Mouse (Mus musculus): ENCODE measurements at regions not wholly inside any gene's neighbourhood (a gene's known extent, or its start where the extent isn't known, plus 50 kb on each side); places are given as distances from the start of the nearest gene placed in this dataset.

GRCm38 (mm10) chr14:101332015-101332414 is 131.9 kb upstream of the Prr30 start:
- no peak overlapping the region for H3K4me2 ChIP-seq
- H3K36me3 ChIP-seq = no peaks in the 10 kb centered on the region
- H3K4me1 ChIP-seq (replicated peaks) = peaks cover 8% of the 10 kb centered on the region
- H3K4me3 ChIP-seq = no peak overlapping the region
- H3K9ac ChIP-seq = no peak overlapping the region
- H3K27ac ChIP-seq = no peak overlapping the region
- no peaks in the 10 kb centered on the region for H3K9me3 ChIP-seq
- ATAC-seq (ENCODE audit: low FRiP score) = peak; percentile 70
- H3K27me3 ChIP-seq = no peaks in the 10 kb centered on the region
- 39% methylated on average over 4 of the region's 4 CpGs for WGBS

- Histone ChIP-seq H3K9me3 (no peaks in the 10 kb centered on the region), H3K27me3 (no peaks in the 10 kb centered on the region), H3K4me2 (no peak overlapping the region), H3K4me1 (replicated peaks) (peaks cover 19% of the 10 kb centered on the region), H3K4me3 (no peak overlapping the region), H3K27ac (no peak overlapping the region), H3K36me3 (no peaks in the 10 kb centered on the region), H3K9ac (no peak overlapping the region)
- WGBS = 38% methylated on average over 6 of the region's 6 CpGs
- peak; percentile 70; the same call in 1 of the 2 replicates for ATAC-seq (ENCODE audit: low FRiP score)
Observed at GRCm38 (mm10) chr14:101327421-101327820, 127.3 kb upstream of the Prr30 start.

GRCm38 (mm10) chr14:101326477-101326941 is 126.4 kb upstream of the Prr30 start:
- H3K27me3 ChIP-seq = no peaks in the 10 kb centered on the region
- H3K36me3 ChIP-seq = no peaks in the 10 kb centered on the region
- 40% methylated on average over 12 of the region's 12 CpGs for WGBS
- no peak overlapping the region for H3K9ac ChIP-seq
- H3K9me3 ChIP-seq = no peaks in the 10 kb centered on the region
- peak overlapping the region; percentile 9 for H3K27ac ChIP-seq
- no peak overlapping the region for H3K4me3 ChIP-seq
- H3K4me2 ChIP-seq = no peak overlapping the region
- H3K4me1 ChIP-seq (replicated peaks) = peaks cover 16% of the 10 kb centered on the region
- peak; percentile 51 for ATAC-seq (ENCODE audit: low FRiP score)

GRCm38 (mm10) chr14:101323361-101323760 is 123.2 kb upstream of the Prr30 start:
- 93% methylated on average over 6 of the region's 6 CpGs for WGBS
- Histone ChIP-seq H3K27me3 (no peaks in the 10 kb centered on the region), H3K4me3 (no peak overlapping the region), H3K4me1 (replicated peaks) (peaks cover 16% of the 10 kb centered on the region), H3K9ac (no peak overlapping the region), H3K4me2 (no peak overlapping the region), H3K9me3 (no peaks in the 10 kb centered on the region), H3K36me3 (no peaks in the 10 kb centered on the region), H3K27ac (no peak overlapping the region)
- no peak for ATAC-seq (ENCODE audit: low FRiP score)

GRCm38 (mm10) chr14:101307920-101308319 is 107.8 kb upstream of the Prr30 start:
- H3K4me1 ChIP-seq (replicated peaks) = no peaks in the 10 kb centered on the region
- no peak overlapping the region for H3K4me2 ChIP-seq
- no peak for ATAC-seq (ENCODE audit: low FRiP score)

GRCm38 (mm10) chr14:101304487-101305032 is 104.4 kb upstream of the Prr30 start:
- Histone ChIP-seq H3K36me3 (no peaks in the 10 kb centered on the region), H3K9ac (no peak overlapping the region), H3K27ac (no peak overlapping the region), H3K27me3 (no peaks in the 10 kb centered on the region), H3K4me2 (no peak overlapping the region), H3K4me3 (no peak overlapping the region), H3K9me3 (no peaks in the 10 kb centered on the region), H3K4me1 (replicated peaks) (no peaks in the 10 kb centered on the region)
- no peak for ATAC-seq (ENCODE audit: low FRiP score)
- whole genome bisulfite sequencing = 68% methylated on average over 4 of the region's 4 CpGs

More at GRCm38 (mm10) chr14:101307920-101308319, 107.8 kb upstream of the Prr30 start:
- Histone ChIP-seq H3K27ac (no peak overlapping the region), H3K27me3 (no peaks in the 10 kb centered on the region), H3K9ac (no peak overlapping the region), H3K9me3 (no peaks in the 10 kb centered on the region), H3K36me3 (no peaks in the 10 kb centered on the region), H3K4me3 (no peak overlapping the region)

DNA sequence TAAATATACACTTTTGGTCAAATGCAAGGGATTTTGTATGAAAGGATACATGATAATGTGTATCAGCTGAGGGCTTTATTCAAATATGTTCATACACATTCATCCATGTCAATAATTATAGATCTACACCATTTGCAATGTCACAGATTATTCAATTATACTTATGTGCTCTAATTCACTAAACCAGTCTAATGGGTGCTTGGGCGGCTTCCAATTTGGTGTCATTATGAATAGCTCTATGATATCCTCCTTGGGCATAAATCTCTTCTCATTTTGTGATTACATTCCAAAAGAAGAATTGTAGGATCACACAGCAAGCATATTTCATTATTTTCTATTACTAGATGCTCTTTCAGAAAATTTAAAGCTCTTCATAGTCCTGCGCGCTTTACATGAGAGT is 97.7 kb upstream of the Prr30 start:
- WGBS = 86% methylated on average over 3 of the region's 3 CpGs
- H3K27me3 ChIP-seq = no peaks in the 10 kb centered on the region
- ATAC-seq (ENCODE audit: low FRiP score) = no peak

GRCm38 (mm10) chr14:101294693-101295092 is 94.6 kb upstream of the Prr30 start:
- Histone ChIP-seq H3K27ac (no peak overlapping the region), H3K9ac (no peak overlapping the region), H3K27me3 (no peaks in the 10 kb centered on the region), H3K36me3 (no peaks in the 10 kb centered on the region), H3K4me1 (replicated peaks) (no peaks in the 10 kb centered on the region), H3K4me2 (no peak overlapping the region), H3K4me3 (no peak overlapping the region), H3K9me3 (no peaks in the 10 kb centered on the region)
- peak; percentile 24; the same call in 1 of the 2 replicates for ATAC-seq (ENCODE audit: low FRiP score)
- 33% methylated on average over 7 of the region's 7 CpGs for WGBS

More for the DNA sequence above, 97.7 kb upstream of the Prr30 start:
- Histone ChIP-seq H3K4me2 (no peak overlapping the region), H3K4me1 (replicated peaks) (no peaks in the 10 kb centered on the region), H3K9ac (no peak overlapping the region), H3K4me3 (no peak overlapping the region), H3K27ac (no peak overlapping the region), H3K36me3 (no peaks in the 10 kb centered on the region), H3K9me3 (no peaks in the 10 kb centered on the region)

- Histone ChIP-seq H3K4me3 (no peak overlapping the region), H3K36me3 (no peaks in the 10 kb centered on the region), H3K27ac (no peak overlapping the region), H3K27me3 (no peaks in the 10 kb centered on the region), H3K4me1 (replicated peaks) (no peaks in the 10 kb centered on the region), H3K4me2 (no peak overlapping the region), H3K9ac (no peak overlapping the region), H3K9me3 (no peaks in the 10 kb centered on the region)
- ATAC-seq (ENCODE audit: low FRiP score) = no peak
- 87% methylated on average over 4 of the region's 4 CpGs for WGBS
Observed at GRCm38 (mm10) chr14:101287755-101288154, 87.6 kb upstream of the Prr30 start.

GRCm38 (mm10) chr14:101269048-101269789 is 69.1 kb upstream of the Prr30 start:
- no peak overlapping the region for H3K9ac ChIP-seq
- no peaks in the 10 kb centered on the region for H3K9me3 ChIP-seq
- H3K36me3 ChIP-seq = no peaks in the 10 kb centered on the region
- H3K27me3 ChIP-seq = no peaks in the 10 kb centered on the region
- ATAC-seq (ENCODE audit: low FRiP score) = no peak
- no peak overlapping the region for H3K27ac ChIP-seq
- H3K4me1 ChIP-seq (replicated peaks) = no peaks in the 10 kb centered on the region
- WGBS = 69% methylated on average over 4 of the region's 4 CpGs
- H3K4me3 ChIP-seq = no peak overlapping the region
- no peak overlapping the region for H3K4me2 ChIP-seq

- WGBS = 93% methylated on average over 2 of the region's 2 CpGs
- Histone ChIP-seq H3K4me1 (replicated peaks) (no peaks in the 10 kb centered on the region), H3K4me3 (no peak overlapping the region), H3K36me3 (no peaks in the 10 kb centered on the region), H3K9me3 (no peaks in the 10 kb centered on the region), H3K27ac (no peak overlapping the region), H3K9ac (no peak overlapping the region), H3K4me2 (no peak overlapping the region), H3K27me3 (no peaks in the 10 kb centered on the region)
- ATAC-seq (ENCODE audit: low FRiP score) = no peak
Observed at GRCm38 (mm10) chr14:101267536-101267935, 67.4 kb upstream of the Prr30 start.
